Mouse (Mus musculus) C2C12 (cell line): ENCODE results near the gene Rgs9.

Experiments used
- CEBPB ChIP-seq: IDR thresholded peaks from one replicate; pipeline ENCODE4 v1.6.1; 2011; ENCODE audit warnings: low read depth, mild to moderate bottlenecking, control low read depth, moderate library complexity
- CTCF ChIP-seq: IDR thresholded peaks from one replicate; pipeline ENCODE4 v1.5.1; 2011; ENCODE audit not compliant: control insufficient read depth, insufficient read depth, insufficient read length
- MAX ChIP-seq: IDR thresholded peaks from one replicate; pipeline ENCODE4 v1.6.1; 2011; ENCODE audit warnings: mild to moderate bottlenecking, control low read depth
- MYOD1 ChIP-seq: IDR thresholded peaks from one replicate; pipeline ENCODE4 v1.6.1; 2011; ENCODE audit warnings: low read depth; ENCODE audit not compliant: control insufficient read depth, insufficient read length
- USF1 ChIP-seq: IDR thresholded peaks from one replicate; pipeline ENCODE4 v1.6.1; 2011; ENCODE audit warnings: low read depth, mild to moderate bottlenecking, control low read depth, moderate library complexity

GRCm38 (mm10) chr11:109343991-109344599 is 46.2 kb upstream of the Rgs9 start:
- TF ChIP-seq CTCF: peak; percentile 45
- peak; percentile 38 for TF ChIP-seq MAX
- peak; percentile 26 for TF ChIP-seq CEBPB
- TF ChIP-seq MYOD1: no peak
- TF ChIP-seq USF1: no peak
